Mouse (Mus musculus): ENCODE results near the gene Tex22. TPM values are rescaled to one million over a fixed set of nuclear protein-coding genes. Genes with fewer than 3 reads are reported as not detected.

Tex22 gene
- total RNA-seq, 1 experiment from 2014 or later: 0.67 TPM

DNA sequence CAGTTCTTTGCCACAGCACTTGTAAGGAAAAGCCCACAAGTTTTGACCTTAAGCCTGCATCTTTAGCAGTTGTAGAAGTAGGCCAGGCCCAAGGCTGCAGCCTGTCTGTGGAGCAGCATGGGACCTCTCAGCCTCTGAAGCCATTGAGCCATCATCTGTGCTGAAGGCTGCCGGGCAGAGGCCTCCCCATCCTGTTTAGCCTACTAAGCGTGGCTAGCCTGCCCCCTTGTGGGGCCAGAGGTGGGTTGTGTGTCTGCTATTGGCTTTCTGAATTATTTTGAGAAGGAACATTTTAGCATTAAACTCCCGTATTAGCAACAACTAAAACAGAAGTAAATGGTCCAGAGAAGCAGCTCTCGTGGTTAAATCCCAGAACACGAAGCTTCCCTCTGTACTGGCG, 28.2 kb downstream of the Tex22 start:
- peak; percentile 70 for DNase-seq

GRCm38 (mm10) chr12:113103846-113104451, 29.6 kb downstream of the Tex22 start:
- DNase-seq: peak; percentile 35

GRCm38 (mm10) chr12:113106386-113106785, 32.1 kb downstream of the Tex22 start:
- DNase-seq: no peak

- no peak for DNase-seq
These were observed 33.3 kb downstream of the Tex22 start for GRCm38 (mm10) chr12:113107431-113108124.

DNA sequence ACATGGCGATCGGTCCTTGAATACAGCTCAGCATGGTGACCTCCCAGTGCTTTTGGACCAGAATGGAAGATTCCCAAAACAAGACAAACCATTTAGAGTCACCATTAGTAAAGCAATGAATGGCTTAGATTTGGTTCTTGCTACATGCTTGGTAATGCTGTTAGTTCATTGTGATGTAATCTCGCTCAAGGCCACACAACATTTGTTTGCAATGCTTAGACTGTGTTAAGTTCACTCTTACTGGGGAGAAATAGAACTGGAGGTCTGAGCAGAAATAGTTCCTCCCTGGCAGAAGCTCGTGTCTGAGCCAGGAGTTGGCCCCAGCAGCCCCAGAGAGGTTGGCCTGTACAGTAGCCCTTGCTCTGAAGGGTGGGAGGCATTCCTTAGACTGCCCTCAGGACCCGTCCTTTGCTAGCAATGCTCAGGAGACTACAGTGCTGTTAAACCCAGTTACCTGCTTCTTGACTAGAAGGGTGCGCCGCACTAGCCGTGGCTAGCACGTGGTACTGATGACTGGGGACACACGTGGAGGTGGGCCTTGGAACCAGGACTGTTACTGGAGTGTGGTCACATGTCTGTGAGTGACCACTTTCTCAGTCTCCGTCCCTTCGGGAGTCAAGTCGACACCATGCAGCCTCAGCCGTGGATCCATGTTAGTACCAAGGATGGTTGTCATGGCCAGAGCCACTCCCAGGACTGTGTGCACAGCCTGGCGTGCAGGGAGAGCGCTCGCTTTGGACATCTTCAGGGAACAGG, 34.4 kb downstream of the Tex22 start:
- DNase-seq: no peak

DNA sequence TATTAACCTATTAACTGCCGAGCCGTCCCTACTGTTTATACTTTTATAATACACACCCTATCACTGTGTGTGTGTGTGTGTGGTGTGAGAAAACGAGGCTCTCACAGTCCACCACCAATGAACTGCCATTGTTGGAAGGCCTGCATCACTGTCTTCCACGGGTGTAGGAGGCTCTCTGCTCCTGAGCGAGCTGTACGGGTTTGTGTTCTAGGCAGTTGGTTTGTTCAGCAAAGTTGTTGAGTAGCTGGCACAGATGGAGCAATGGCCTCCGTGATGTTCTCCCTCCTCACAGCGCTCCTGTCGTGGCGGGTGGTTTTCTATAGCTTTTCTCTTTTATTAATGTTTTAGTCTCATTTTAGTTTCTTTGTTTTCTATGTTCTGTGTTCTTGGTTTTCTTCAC, 35.5 kb downstream of the Tex22 start:
- DNase-seq: no peak

GRCm38 (mm10) chr12:113114141-113114540, 39.8 kb downstream of the Tex22 start:
- DNase-seq: no peak

DNA sequence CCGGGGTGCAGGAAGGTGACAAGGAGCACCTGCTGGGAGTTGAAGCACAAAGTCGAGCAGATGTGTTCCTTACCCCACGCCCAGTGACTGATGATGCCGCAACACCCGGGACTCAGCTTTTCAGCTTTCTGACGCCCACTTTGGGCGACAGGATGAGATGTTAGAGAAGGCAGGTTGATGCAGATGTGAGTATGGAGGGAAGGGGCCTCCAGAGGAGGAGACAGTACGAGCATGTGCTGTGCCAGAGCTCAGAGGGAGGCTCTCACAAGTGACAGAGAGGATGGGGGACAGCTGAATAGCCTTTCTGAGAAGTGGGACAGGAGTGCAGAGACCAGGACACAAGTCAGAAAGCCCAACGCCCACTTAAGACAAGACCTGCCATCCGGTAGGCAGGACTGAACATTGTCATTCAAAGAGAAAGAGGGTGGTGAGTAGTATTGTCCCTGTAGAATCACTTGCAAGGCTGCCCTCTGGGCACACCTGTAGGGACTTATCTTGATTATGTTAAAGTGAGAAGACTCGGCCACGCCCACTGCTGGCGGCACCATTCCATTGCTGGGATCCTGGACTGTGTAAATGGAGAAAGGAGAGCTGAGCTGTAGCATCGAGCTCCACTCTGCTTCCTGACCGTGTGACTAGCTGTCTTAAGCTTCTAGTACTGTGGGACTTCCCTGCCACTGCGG, 40.7 kb downstream of the Tex22 start:
- DNase-seq: no peak

DNA sequence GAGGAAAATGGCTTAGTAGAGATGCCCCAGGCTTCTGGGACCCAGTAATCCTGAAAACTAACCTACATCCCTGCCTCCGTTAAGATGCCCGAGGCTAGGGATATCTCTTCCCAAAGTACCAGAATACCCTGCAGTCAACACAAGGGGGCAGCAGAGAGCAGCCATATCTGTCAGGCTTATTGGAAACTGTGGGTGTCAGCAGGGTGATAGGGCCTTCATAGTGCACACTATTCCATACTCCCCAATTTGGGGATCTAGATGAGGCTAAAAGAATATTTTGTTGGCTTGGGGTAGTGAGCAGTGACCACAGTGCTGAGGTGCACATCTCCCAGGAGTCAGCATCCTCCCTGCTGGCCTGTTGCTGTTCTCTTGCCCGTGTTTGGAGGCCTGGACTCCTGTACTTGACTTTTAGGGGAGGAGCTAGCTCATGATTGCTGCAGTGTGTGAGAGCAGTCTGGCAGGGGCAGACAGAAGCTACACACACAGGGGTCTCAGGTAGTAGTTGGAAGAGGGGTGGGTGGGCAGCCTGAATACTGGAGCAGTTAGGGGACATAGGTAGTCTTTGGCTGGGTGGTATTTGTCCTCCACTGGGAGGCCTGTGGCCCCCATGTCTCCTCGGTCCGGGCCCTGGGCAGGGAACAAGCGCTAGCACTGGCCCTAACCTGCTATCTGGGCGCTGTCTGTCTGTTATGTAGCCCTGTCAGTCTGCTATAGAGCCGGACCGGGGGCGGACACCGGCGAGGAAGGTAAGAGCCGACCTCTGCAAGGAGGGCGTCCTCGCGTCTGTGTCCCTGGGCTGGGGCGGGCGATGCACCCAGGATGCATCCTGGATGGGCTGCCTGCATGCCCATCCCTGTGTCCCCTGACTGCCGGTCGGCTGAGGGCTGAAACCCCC, 45.5 kb downstream of the Tex22 start:
- peak; percentile 79 for DNase-seq

DNA sequence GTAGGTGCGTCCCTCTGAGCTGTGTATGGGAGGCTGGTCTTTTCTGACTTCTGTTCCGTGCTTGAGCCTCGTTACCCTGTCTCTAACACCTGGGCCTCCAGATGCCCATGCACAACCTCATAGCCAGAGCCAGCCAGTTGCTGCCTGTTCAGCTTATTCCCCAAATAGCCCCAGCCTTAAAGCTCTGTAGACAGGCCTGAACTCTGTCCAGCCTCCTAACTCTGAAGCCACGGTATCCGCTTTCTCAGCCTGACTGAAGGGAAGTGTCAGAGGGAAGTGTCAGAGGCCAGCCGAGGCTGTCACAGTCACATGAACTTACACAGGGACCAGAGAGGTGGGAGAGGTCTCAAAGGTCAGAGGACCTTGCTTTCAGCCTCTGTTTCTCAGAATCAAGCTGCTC, 50.4 kb downstream of the Tex22 start:
- no peak for DNase-seq

DNA sequence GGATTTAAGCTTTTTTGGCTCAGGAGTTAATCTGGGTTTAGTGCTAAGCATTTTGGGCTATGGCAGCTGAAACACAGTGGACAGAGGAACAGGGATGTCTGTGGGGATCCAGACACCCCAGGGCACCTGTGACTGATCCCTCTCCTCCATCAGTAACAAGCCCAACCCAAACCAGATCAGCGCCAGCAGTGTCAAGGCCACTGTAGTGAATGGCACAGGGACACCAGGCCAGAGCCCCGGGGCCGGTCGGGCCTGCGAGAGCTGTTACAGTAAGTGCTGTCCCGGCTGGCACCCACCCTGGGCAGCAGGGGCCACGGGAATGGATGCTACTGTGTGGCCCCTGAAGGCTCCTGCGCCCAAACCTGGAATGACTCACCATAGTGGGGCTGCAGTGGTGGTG, 56.4 kb downstream of the Tex22 start:
- DNase-seq: no peak

DNA sequence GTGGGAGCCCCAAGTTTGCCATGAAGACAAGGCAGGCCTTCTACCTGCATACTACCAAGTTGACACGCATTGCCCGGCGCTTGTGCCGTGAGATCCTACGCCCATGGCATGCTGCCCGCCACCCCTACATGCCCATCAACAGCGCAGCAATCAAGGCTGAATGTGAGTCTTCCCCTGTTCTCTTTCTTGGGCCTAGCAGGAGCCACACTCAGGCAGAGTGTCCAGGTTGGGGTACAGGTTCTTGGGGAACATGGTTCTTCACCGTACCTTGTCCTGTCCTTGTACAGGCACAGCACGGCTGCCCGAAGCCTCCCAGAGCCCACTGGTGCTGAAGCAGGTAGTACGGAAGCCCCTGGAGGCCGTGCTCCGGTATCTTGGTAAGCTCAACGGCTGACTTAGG, 57.3 kb downstream of the Tex22 start:
- no peak for DNase-seq

DNA sequence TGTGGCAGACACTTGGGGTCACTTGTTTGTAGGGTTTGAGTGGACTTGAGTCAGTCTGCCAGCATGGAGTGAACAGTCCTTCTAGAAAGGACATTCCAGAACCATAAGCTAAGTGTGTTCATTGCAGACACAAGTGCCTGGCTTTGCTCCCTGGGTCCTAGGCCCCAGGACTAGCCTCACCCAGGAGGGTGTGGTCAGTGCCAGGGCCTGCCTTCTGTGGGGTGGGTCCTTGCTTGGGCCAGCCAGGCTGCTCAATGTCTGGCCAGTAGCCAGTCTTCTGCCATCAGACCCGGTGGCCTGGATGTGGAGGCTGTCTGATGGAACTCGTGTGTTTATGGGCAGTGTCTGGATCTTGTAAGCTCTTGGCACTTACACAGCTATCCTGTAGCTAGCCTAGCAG, 58.3 kb downstream of the Tex22 start:
- peak; percentile 31 for DNase-seq

- DNase-seq: no peak
These were observed 59.0 kb downstream of the Tex22 start for GRCm38 (mm10) chr12:113133260-113133659.

- no peak for DNase-seq
These were observed 59.6 kb downstream of the Tex22 start for GRCm38 (mm10) chr12:113133861-113134403.

GRCm38 (mm10) chr12:113134502-113134901, 60.2 kb downstream of the Tex22 start:
- DNase-seq: no peak

- no peak for DNase-seq
These were observed 61.1 kb downstream of the Tex22 start for GRCm38 (mm10) chr12:113135401-113135800.

GRCm38 (mm10) chr12:113136492-113137020, 62.3 kb downstream of the Tex22 start:
- DNase-seq: no peak

DNA sequence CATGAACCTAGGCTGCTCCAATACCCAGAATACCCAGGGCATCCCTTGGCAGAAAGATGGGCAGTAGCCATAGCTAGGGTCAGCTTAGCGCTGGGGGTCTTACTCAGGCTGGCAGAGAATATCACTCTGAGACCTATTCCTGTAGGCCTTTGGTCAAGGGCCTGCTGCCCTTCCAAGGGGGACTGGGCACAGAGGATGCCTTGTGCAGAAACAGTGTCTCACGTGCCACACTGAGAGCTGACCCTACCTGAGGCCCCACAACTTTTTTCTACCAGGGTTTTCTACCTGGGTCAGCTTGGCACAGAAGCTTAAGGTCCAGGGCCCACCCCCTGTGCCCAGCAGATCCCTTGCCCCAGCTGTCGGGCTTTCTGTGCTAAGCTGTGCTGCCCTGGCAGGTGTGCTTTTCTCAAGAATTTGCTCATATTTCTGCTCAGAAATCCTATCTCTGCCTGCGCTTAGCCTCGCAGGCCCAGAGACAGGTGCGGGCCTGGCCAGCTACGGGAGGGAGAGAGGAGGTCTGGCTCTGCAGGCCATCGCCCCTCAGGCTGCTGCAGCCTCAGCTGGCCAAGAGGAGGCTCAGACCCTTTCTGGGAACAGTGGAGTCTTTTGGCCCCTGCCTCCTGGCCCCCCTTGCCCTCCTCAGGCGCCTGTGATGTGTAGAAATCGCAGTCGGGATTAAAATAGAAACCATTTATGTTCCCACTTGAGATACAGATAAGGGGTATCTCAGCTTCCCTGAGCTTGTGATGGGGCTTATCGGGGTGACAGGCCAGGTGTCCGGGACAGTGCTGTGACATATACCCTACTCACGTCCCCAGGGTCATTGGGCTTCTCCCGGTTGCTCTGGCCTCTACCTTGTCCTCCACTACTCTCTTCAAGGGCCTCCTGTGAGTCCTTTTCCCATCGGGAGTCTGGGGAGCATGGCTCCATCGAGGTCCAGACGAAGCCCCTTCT, 63.2 kb downstream of the Tex22 start:
- no peak for DNase-seq

- no peak for DNase-seq
These were observed 64.0 kb downstream of the Tex22 start for GRCm38 (mm10) chr12:113138291-113138690.
